Mouse (Mus musculus) liver, embryonic 16.5 days (tissue): ENCODE results near the gene Zbtb16. TPM values are rescaled to one million over a fixed set of nuclear protein-coding genes. Genes with fewer than 3 reads are reported as not detected.

ENCODE experiments used
- ATAC-seq: fragments of 200-750 bp; cut with Nextera tagmentation; 2 replicates; pipeline ENCODE4 v1.8.0; 2017; ENCODE audit warnings: low read depth, mild to moderate bottlenecking, moderate number of reproducible peaks, moderate library complexity
- H3K27ac ChIP-seq: fragments of 300-500 bp; sonication (generic); 2 replicates; pipeline ENCODE4 v1.5.1; 2014; ENCODE audit warnings: mild to moderate bottlenecking, low read length
- H3K27me3 ChIP-seq: fragments of 300-500 bp; sonication (generic); 2 replicates; pipeline ENCODE4 v1.6.1; 2014; ENCODE audit warnings: low read depth, low read length, mixed read lengths; ENCODE audit not compliant: control insufficient read depth, insufficient read depth
- H3K36me3 ChIP-seq: fragments of 300-500 bp; sonication (generic); 2 replicates; pipeline ENCODE4 v1.6.1; 2014; ENCODE audit warnings: mild to moderate bottlenecking; ENCODE audit not compliant: control insufficient read depth, insufficient read depth
- H3K4me1 ChIP-seq: fragments of 300-500 bp; sonication (generic); 2 replicates; pipeline ENCODE4 v1.6.1; 2014; ENCODE audit warnings: low read depth, low read length, mixed read lengths; ENCODE audit not compliant: control insufficient read depth
- H3K4me2 ChIP-seq: fragments of 300-500 bp; sonication (generic); 2 replicates; pipeline ENCODE4 v1.6.1; 2014; ENCODE audit warnings: low read depth, low read length, mixed read lengths
- H3K4me3 ChIP-seq: fragments of 300-500 bp; sonication (generic); 2 replicates; pipeline ENCODE4 v1.5.1; 2014; ENCODE audit warnings: low read depth, mild to moderate bottlenecking, low read length
- H3K9ac ChIP-seq: fragments of 300-500 bp; sonication (generic); 2 replicates; pipeline ENCODE4 v1.6.1; 2014; ENCODE audit warnings: low read depth, low read length
- H3K9me3 ChIP-seq: fragments of 300-500 bp; sonication (generic); replicated peaks from 2 replicates; pipeline ENCODE4 v1.6.1; 2016; ENCODE audit warnings: low read length; ENCODE audit not compliant: control insufficient read depth
- WGBS: fragments of 180-500 bp; shearing (Covaris S2); extraction: QIAGEN DNeasy Blood & Tissue Kit; methylation state at CpG from one replicate; pipeline ENCODE4 v1.1.7; 2014; ENCODE audit not compliant: insufficient replicate concordance; 5-methylcytosine and 5-hydroxymethylcytosine counted together
- polyA plus RNA-seq: library from polyadenylated mRNA; unstranded; fragments of >200 nt; fragmentation: Nextera tagmentation; extraction: Ambion mirVana; gene quantifications from 2 replicates; pipeline ENCODE4 v1.2.1, GENCODE M21; 2015

The Zbtb16 gene
- polyA plus RNA-seq, 1 experiment from 2014 or later, result 1.1 TPM

DNA sequence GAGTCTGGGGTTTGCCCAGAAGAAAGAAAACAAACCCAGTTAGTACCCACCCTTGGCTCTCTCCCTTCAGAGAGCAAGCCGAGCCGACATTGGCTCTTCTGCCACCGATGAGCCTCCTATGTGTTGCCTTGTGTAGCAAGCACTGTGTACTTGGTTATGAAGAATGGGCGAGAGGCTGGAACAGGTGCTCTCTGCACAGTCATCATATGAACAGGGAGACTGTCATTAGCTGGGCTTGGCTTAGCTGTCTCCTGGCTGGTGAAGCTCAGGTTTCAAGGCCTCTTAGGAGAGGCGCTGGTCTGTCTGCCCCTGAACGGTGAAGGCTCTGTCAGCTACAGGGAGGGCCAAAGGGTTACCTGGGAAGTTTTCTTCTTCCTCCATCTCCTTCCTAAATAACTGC, 62.9 kb downstream of the Zbtb16 start:
- no peak overlapping the region for H3K4me2 ChIP-seq
- no peaks in the 10 kb centered on the region for H3K4me1 ChIP-seq
- no peaks in the 10 kb centered on the region for H3K9me3 ChIP-seq
- H3K4me3 ChIP-seq, result no peak overlapping the region
- no peak for ATAC-seq
- no peak overlapping the region for H3K9ac ChIP-seq
- no peaks in the 10 kb centered on the region for H3K36me3 ChIP-seq
- 69% methylated on average over 6 of the region's 6 CpGs for WGBS
- peaks cover 5% of the 10 kb centered on the region; the same call in 1 of the 2 replicates for H3K27me3 ChIP-seq
- no peak overlapping the region for H3K27ac ChIP-seq

GRCm38 (mm10) chr9:48771504-48771903, 64.5 kb downstream of the Zbtb16 start:
- 66% methylated on average over 6 of the region's 6 CpGs for WGBS
- Histone ChIP-seq H3K4me2 (no peak overlapping the region), H3K9ac (no peak overlapping the region), H3K36me3 (no peaks in the 10 kb centered on the region), H3K9me3 (no peaks in the 10 kb centered on the region), H3K4me1 (no peaks in the 10 kb centered on the region), H3K27ac (no peak overlapping the region), H3K27me3 (peaks cover under 1% of the 10 kb centered on the region; the same call in 1 of the 2 replicates), H3K4me3 (no peak overlapping the region)
- ATAC-seq, result no peak

DNA sequence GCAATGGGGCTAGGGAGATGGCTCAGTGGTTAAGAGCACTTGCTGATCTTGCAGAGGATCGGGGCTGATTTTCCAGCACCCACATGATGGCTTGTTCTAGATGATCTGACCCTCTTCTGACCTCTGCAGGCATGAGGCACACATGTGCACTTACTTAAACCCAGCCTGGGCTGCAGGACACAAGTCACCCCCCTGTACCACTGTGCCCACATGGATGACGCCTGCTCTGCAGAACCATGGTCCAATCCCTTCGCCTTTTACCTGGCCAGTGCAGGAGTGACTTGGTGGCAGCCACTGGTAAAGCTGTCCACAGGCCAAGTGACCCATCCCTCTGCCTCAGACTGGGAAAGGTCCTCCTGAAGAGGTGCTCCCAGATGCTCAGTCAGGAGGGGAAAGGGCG, 67.1 kb downstream of the Zbtb16 start:
- Histone ChIP-seq H3K9ac (no peak overlapping the region), H3K36me3 (no peaks in the 10 kb centered on the region), H3K9me3 (no peaks in the 10 kb centered on the region), H3K4me1 (no peaks in the 10 kb centered on the region), H3K4me2 (no peak overlapping the region), H3K4me3 (no peak overlapping the region), H3K27me3 (no peaks in the 10 kb centered on the region), H3K27ac (no peak overlapping the region)
- 67% methylated on average over 4 of the region's 4 CpGs for WGBS
- ATAC-seq, result no peak

- Histone ChIP-seq H3K36me3 (no peaks in the 10 kb centered on the region), H3K27ac (no peak overlapping the region), H3K9ac (no peak overlapping the region), H3K9me3 (no peaks in the 10 kb centered on the region), H3K4me3 (no peak overlapping the region), H3K27me3 (no peaks in the 10 kb centered on the region), H3K4me2 (no peak overlapping the region), H3K4me1 (no peaks in the 10 kb centered on the region)
- ATAC-seq, result no peak
- WGBS, result 75% methylated on average over 20 of the region's 20 CpGs
These were observed 68.2 kb downstream of the Zbtb16 start for GRCm38 (mm10) chr9:48767666-48768432.

- no peaks in the 10 kb centered on the region for H3K36me3 ChIP-seq
- no peak for ATAC-seq
- H3K27me3 ChIP-seq, result no peaks in the 10 kb centered on the region
- H3K4me2 ChIP-seq, result no peak overlapping the region
- H3K4me3 ChIP-seq, result no peak overlapping the region
- H3K9me3 ChIP-seq, result no peaks in the 10 kb centered on the region
- H3K4me1 ChIP-seq, result no peaks in the 10 kb centered on the region
- no peak overlapping the region for H3K9ac ChIP-seq
- no peak overlapping the region for H3K27ac ChIP-seq
These were observed 70.1 kb downstream of the Zbtb16 start for GRCm38 (mm10) chr9:48765927-48766326.

DNA sequence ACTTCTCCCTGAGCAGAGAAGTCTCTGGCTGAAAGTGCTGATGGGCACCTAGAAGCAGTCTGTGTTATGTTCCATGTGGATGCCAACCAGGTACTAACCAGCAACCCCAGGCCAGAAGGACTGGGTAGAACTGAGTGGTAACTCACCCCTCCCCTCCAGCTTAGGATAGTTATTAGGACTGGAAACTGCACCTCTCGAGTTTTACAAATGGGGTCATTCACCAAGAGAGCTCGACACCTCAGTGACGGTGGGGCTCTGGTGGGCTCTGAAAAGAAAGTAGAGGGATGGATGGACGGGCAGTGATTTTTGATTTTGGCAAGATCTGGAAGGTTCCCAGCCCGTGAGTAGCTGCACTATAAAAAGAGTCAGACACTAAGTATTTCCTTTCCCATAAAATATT, 71.7 kb downstream of the Zbtb16 start:
- Histone ChIP-seq H3K4me2 (no peak overlapping the region), H3K9ac (no peak overlapping the region), H3K27ac (no peak overlapping the region), H3K4me1 (no peaks in the 10 kb centered on the region; the same call in 1 of the 2 replicates), H3K27me3 (no peaks in the 10 kb centered on the region), H3K36me3 (no peaks in the 10 kb centered on the region), H3K4me3 (no peak overlapping the region), H3K9me3 (no peaks in the 10 kb centered on the region)
- 74% methylated on average over 5 of the region's 5 CpGs for WGBS
- ATAC-seq, result no peak

- Histone ChIP-seq H3K4me2 (no peak overlapping the region), H3K9ac (no peak overlapping the region), H3K27ac (no peak overlapping the region), H3K4me3 (no peak overlapping the region), H3K27me3 (no peaks in the 10 kb centered on the region), H3K9me3 (no peaks in the 10 kb centered on the region), H3K36me3 (no peaks in the 10 kb centered on the region), H3K4me1 (no peaks in the 10 kb centered on the region; the same call in 1 of the 2 replicates)
- no peak for ATAC-seq
- 73% methylated on average over 14 of the region's 14 CpGs for WGBS
These were observed 74.0 kb downstream of the Zbtb16 start for GRCm38 (mm10) chr9:48761732-48762637.

GRCm38 (mm10) chr9:48761175-48761556, 74.9 kb downstream of the Zbtb16 start:
- ATAC-seq, result no peak
- WGBS, result 63% methylated on average over 8 of the region's 8 CpGs
- no peak overlapping the region for H3K4me2 ChIP-seq
- H3K9me3 ChIP-seq, result no peaks in the 10 kb centered on the region
- H3K9ac ChIP-seq, result no peak overlapping the region
- H3K4me1 ChIP-seq, result no peaks in the 10 kb centered on the region; the same call in 1 of the 2 replicates
- no peaks in the 10 kb centered on the region for H3K36me3 ChIP-seq
- no peak overlapping the region for H3K4me3 ChIP-seq
- H3K27me3 ChIP-seq, result no peaks in the 10 kb centered on the region
- no peak overlapping the region for H3K27ac ChIP-seq
